Mouse (Mus musculus): ENCODE measurements around the gene Phf12.

Phf12 gene

GRCm38 (mm10) chr11:77983191-77983936 lies 810 bp downstream of the Phf12 start:
- no peaks in the 10 kb centered on the region for H3K27me3 ChIP-seq (ENCODE audit: control insufficient read depth, insufficient read depth, low read length, poor library complexity, severe bottlenecking)
- H3K36me3 ChIP-seq (ENCODE audit: control insufficient read depth, insufficient read depth, low read length, poor library complexity, severe bottlenecking): no peaks in the 10 kb centered on the region; the same call in 1 of the 2 replicates
- DNase-seq (ENCODE audit: low read depth, low spot score): peak; percentile 63

DNA sequence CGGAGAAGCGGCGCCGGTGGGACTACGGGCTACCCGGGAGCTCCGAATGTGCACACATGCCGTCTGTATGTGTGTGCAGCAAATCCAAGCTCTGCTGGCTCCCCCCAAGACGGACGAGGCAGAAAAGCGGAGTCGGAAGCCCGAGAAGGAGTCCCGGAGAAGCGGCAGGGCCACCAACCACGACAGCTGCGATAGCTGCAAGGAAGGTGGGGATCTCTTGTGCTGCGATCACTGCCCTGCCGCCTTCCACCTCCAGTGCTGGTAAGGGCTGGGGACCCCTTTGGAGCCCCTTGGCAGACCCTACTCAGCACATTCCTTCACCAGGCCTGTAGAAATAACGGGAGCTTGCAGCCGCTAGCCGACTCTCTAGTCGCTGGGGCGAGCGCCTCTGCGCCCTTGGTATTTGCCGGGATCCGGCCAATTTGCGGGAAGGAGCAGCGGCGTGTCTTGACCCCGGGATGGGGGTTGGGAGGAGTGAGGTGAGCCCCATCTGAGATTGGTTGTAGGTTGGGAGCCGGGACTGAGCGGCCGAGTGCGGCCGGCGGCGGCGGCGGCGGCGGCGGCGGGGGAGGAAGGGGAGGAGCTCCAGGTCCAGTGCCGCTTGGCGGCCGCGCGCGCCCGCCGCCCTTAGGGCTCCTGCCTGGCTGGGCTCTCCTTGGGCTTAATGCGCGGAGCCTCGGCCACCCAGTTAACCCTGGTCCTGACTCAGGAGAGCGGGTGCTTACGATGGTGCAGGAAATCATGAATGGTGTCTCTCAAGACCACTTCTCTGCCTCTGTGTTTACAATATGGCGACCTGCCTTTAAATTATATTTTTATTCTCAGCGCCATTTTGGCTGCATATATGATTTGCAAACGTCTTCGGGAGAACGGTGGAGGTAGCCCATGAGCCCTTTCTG lies 1.6 kb downstream of the Phf12 start:
- DNase-seq (ENCODE audit: low read depth, low spot score): peak; percentile 62
- H3K27me3 ChIP-seq (ENCODE audit: control insufficient read depth, insufficient read depth, low read length, poor library complexity, severe bottlenecking): no peaks in the 10 kb centered on the region
- peaks cover 2% of the 10 kb centered on the region; the same call in 1 of the 2 replicates for H3K36me3 ChIP-seq (ENCODE audit: control insufficient read depth, insufficient read depth, low read length, poor library complexity, severe bottlenecking)

DNA sequence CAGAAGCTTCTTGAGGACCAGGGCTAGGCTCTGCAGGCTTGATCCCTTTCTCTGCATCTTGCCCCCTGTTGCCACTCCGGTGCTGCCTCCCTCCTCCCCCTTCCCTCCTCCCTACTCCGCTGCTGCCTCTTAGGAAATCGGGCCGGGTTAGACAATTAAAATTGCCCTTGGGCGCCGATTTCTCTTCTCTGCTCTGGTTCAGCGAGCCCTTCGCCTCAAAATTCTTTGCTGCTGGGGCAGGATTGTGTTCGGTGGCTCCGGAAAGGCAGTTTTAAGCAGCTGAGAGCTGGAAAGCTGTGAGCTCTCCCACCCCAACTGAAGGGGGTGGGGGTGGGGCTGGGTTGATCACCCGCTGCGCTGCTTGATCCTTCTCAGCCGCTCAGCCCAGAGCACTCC lies 2.3 kb downstream of the Phf12 start:
- Histone ChIP-seq H3K27me3 (ENCODE audit: control insufficient read depth, insufficient read depth, low read length, poor library complexity, severe bottlenecking) (no peaks in the 10 kb centered on the region), H3K36me3 (ENCODE audit: control insufficient read depth, insufficient read depth, low read length, poor library complexity, severe bottlenecking) (peaks cover 3% of the 10 kb centered on the region; the same call in 1 of the 2 replicates)
- DNase-seq (ENCODE audit: low read depth, low spot score): no peak

DNA sequence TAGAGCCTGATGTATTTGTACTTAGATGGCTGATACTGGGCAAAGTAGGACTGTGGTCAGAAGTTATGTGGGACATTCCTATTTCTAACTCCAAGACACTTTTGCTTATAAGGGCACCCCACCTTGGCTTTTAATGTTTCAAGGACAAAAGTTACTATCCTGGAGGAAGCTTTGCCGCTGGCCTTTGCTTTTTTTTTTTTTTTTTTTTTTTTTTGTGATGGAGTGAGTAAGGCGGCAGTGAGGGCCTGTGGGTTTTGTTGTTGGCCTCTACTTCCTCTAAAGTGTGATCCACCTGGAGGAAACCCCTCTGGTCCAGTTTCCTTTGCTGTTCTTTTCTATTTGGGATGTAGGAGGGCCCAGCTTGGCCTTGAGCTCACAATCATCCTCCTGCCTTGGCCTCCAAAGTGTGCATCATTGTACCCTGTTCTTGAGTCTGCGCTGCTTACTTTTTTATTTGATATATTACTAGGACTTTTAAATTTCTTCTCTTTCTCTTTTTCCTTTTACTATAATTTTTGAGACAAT lies 3.0 kb downstream of the Phf12 start:
- peaks cover 3% of the 10 kb centered on the region; the same call in 1 of the 2 replicates for H3K36me3 ChIP-seq (ENCODE audit: control insufficient read depth, insufficient read depth, low read length, poor library complexity, severe bottlenecking)
- no peak for DNase-seq (ENCODE audit: low read depth, low spot score)

DNA sequence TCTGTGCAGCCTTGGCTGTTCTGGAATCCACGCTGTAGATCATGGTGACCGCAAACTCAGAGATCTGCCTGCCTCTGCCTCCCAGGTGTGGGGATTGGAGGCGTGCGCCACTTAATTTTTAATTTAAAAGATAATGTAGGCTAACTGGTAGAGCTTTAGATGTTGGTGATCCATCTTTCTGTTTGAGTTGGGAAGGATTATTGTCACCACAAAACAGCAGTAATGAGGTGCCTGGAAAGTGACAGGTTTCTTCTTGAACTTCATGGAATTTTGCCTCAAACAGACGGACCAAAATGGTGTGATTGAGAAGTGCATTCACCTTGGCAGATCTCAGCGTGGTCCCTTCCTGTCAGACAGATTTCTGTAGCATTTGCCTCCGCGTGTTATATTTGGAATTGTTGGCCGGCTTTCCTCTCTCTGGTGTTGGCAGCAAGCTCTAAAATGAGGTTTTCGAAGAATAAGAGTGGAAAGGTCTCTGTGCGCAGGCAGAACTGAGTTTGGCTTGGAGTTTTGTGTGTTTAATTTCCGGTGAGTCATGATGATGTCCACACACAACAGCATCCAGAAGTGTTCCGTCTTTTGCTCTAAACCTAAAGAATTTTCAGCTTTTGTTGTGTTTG lies 6.6 kb downstream of the Phf12 start:
- peaks cover 3% of the 10 kb centered on the region; the same call in 1 of the 2 replicates for H3K36me3 ChIP-seq (ENCODE audit: control insufficient read depth, insufficient read depth, low read length, poor library complexity, severe bottlenecking)
- no peaks in the 10 kb centered on the region for H3K27me3 ChIP-seq (ENCODE audit: control insufficient read depth, insufficient read depth, low read length, poor library complexity, severe bottlenecking)
- DNase-seq (ENCODE audit: low read depth, low spot score): no peak

More for the DNA sequence above, 3.0 kb downstream of the Phf12 start:
- no peaks in the 10 kb centered on the region for H3K27me3 ChIP-seq (ENCODE audit: control insufficient read depth, insufficient read depth, low read length, poor library complexity, severe bottlenecking)

DNA sequence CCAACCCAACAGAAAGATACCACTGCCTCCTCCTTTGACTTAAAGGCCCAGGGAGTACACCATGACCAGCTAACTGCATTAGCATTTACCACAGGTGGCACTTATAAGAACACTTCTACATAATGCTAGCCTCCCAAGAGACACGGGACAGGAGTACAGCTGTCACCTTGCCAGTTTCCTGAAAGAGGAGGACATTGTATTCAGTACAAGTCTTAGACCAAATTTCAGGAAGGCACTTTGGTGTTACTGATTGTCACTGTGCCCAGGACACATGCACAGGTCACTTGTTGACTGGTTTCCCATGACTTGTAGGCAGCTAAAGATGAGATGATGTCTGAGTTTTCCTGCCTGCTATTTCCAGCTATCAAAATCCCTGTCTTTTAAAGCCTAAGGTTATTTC lies 13.0 kb downstream of the Phf12 start:
- Histone ChIP-seq H3K36me3 (ENCODE audit: control insufficient read depth, insufficient read depth, low read length, poor library complexity, severe bottlenecking) (peaks cover 2% of the 10 kb centered on the region), H3K27me3 (ENCODE audit: control insufficient read depth, insufficient read depth, low read length, poor library complexity, severe bottlenecking) (no peaks in the 10 kb centered on the region; the same call in 1 of the 2 replicates)
- DNase-seq (ENCODE audit: low read depth, low spot score): no peak

DNA sequence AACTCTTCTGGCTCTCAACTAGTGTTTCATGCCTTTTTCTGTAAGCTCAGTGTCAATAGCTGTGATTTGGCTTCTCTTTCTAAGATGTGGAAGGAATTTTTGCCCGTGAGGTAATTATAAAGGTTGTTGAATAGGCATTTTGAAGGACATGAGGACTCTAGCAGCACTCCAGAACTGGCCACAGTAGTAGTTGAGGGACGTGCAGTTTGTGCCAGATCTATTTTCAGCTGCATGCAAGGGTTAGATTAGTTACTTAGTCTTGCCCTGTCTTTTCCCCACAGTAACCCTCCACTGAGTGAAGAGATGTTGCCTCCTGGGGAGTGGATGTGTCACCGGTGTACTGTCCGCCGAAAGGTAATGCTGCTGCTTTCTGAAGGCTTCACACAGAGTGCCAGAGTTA lies 23.9 kb downstream of the Phf12 start:
- no peak for DNase-seq (ENCODE audit: low read depth, low spot score)
- H3K36me3 ChIP-seq (ENCODE audit: control insufficient read depth, insufficient read depth, low read length, poor library complexity, severe bottlenecking): peaks cover 9% of the 10 kb centered on the region
- no peaks in the 10 kb centered on the region for H3K27me3 ChIP-seq (ENCODE audit: control insufficient read depth, insufficient read depth, low read length, poor library complexity, severe bottlenecking)

- H3K36me3 ChIP-seq (ENCODE audit: control insufficient read depth, insufficient read depth, low read length, poor library complexity, severe bottlenecking): peaks cover 20% of the 10 kb centered on the region
- peak; percentile 86 for DNase-seq (ENCODE audit: low read depth, low spot score)
- no peaks in the 10 kb centered on the region for H3K27me3 ChIP-seq (ENCODE audit: control insufficient read depth, insufficient read depth, low read length, poor library complexity, severe bottlenecking)
Measured at GRCm38 (mm10) chr11:78019676-78020075, 37.1 kb downstream of the Phf12 start.

GRCm38 (mm10) chr11:78023607-78024006 lies 41.1 kb downstream of the Phf12 start:
- Histone ChIP-seq H3K36me3 (ENCODE audit: control insufficient read depth, insufficient read depth, low read length, poor library complexity, severe bottlenecking) (peaks cover 20% of the 10 kb centered on the region), H3K27me3 (ENCODE audit: control insufficient read depth, insufficient read depth, low read length, poor library complexity, severe bottlenecking) (no peaks in the 10 kb centered on the region)
- peak; percentile 64 for DNase-seq (ENCODE audit: low read depth, low spot score)

DNA sequence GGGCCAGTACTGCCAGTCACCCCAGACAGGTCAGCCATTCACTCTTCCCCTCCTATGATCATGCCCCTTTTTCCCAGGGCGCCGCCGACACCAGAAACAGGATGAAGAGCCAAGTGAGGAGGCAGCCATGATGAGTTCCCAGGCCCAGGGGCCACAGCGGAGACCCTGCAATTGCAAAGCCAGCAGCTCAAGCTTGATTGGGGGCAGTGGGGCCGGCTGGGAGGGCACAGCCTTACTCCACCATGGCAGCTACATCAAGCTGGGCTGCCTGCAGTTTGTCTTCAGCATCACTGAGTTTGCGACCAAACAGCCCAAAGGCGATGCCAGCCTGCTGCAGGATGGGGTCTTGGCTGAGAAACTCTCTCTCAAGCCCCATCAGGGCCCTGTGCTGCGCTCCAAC lies 46.7 kb downstream of the Phf12 start:
- DNase-seq (ENCODE audit: low read depth, low spot score): no peak
- H3K27me3 ChIP-seq (ENCODE audit: control insufficient read depth, insufficient read depth, low read length, poor library complexity, severe bottlenecking): no peaks in the 10 kb centered on the region
- peaks cover 10% of the 10 kb centered on the region for H3K36me3 ChIP-seq (ENCODE audit: control insufficient read depth, insufficient read depth, low read length, poor library complexity, severe bottlenecking)

DNA sequence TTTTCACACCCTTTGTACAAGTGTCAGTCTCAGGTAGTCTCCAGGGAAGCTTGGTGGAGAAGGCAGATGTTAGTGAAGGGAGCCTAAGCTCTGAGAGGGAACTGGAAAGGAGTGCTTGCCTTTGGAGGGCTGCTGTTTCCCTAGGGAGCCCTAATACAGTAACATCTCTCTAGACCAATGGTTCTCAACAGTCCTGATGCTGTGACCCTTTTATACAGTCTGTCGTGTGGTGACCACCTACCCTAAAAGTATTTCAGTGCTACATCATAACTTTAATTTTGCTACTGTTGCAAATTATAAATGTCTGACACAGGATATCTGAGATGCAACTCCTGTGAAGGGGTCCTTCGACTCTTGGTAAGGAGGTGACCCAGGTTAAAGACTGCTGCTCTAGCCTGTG lies 48.0 kb downstream of the Phf12 start:
- H3K27me3 ChIP-seq (ENCODE audit: control insufficient read depth, insufficient read depth, low read length, poor library complexity, severe bottlenecking): no peaks in the 10 kb centered on the region
- H3K36me3 ChIP-seq (ENCODE audit: control insufficient read depth, insufficient read depth, low read length, poor library complexity, severe bottlenecking): peaks cover 6% of the 10 kb centered on the region; the same call in 1 of the 2 replicates
- DNase-seq (ENCODE audit: low read depth, low spot score): no peak

DNA sequence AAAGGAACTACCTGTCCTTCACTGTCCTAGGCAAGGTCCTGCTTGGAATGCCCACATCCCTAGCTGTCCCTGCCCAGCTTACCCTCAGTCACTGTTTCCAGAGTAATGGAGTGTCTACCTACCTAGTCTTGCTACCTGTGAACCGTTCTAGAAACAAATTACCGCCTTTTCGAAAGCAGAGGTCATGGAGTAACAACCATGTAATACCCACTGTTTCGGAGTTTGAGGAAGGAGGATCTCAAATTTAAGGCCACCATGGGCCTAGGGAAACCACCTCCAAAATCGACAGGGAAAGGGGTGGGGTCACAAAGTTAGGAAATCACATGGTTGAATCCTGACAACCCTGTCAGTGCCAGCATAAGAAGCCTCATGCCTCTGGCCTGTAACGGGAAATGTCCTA lies 48.8 kb downstream of the Phf12 start:
- peaks cover 4% of the 10 kb centered on the region; the same call in 1 of the 2 replicates for H3K36me3 ChIP-seq (ENCODE audit: control insufficient read depth, insufficient read depth, low read length, poor library complexity, severe bottlenecking)
- no peaks in the 10 kb centered on the region for H3K27me3 ChIP-seq (ENCODE audit: control insufficient read depth, insufficient read depth, low read length, poor library complexity, severe bottlenecking)
- DNase-seq (ENCODE audit: low read depth, low spot score): no peak

GRCm38 (mm10) chr11:78031947-78032808 lies 49.6 kb downstream of the Phf12 start, which contains the start of gene Dhrs13:
Gene Dhrs13, plus strand, starts transcription at chr11:78032280.
- Histone ChIP-seq H3K36me3 (ENCODE audit: control insufficient read depth, insufficient read depth, low read length, poor library complexity, severe bottlenecking) (0 out of 2 replicates have a peak, but pooled peaks cover 2% of the 10 kb centered on the region), H3K27me3 (ENCODE audit: control insufficient read depth, insufficient read depth, low read length, poor library complexity, severe bottlenecking) (no peaks in the 10 kb centered on the region)
- peak; percentile 87 for DNase-seq (ENCODE audit: low read depth, low spot score)

DNA sequence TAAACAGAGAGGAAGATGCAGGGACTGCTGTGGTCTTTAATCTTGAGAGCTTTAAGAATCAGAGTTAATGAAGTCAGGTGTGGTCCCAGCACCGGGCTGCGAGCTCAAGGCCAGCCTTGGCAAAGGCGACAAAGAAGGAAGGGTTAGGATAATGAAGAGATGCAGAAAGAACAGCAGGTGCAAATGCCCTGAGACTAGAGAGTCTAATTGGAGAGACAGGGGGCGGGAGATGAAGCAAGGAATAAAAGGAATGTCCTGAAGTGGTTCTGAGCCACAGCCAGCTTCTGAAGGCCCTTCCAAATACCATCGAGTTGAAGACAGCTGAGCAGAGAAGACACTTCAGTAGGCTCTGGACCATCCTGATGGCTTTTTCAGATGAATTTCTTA lies 50.2 kb downstream of the Phf12 start:
- no peaks in the 10 kb centered on the region for H3K27me3 ChIP-seq (ENCODE audit: control insufficient read depth, insufficient read depth, low read length, poor library complexity, severe bottlenecking)
- no peak for DNase-seq (ENCODE audit: low read depth, low spot score)
- no peaks in the 10 kb centered on the region for H3K36me3 ChIP-seq (ENCODE audit: control insufficient read depth, insufficient read depth, low read length, poor library complexity, severe bottlenecking)
